Mouse (Mus musculus): ENCODE results near the gene Usp30. TPM values are rescaled to one million over a fixed set of nuclear protein-coding genes. Genes with fewer than 3 reads are reported as not detected.

Usp30 gene
- total RNA-seq, 2 experiments from 2014 or later: 0.60 to 6.3 TPM

DNA sequence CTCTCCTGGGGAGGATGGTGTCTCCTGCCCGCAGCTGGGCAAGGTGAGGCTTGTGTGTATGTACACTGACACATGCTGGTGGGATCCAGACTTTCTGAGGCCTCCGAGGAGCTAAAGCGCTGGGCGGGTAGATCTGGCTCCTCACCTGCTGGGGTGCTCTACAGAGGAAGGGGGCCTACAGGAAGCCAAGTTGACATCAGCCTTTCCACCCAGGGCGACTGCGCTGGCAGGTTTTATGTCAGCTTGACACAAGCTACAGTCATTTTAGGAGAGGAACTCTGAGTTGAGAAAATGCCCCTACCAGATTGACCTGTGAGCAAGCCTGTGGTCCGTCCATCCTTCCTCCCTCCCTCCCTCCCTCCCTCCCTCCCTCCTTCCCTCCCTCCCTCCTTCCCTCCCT, 3.6 kb upstream of the Usp30 start:
- no peak for ATAC-seq (replicated peaks; ENCODE audit: low FRiP score, poor library complexity, severe bottlenecking)

DNA sequence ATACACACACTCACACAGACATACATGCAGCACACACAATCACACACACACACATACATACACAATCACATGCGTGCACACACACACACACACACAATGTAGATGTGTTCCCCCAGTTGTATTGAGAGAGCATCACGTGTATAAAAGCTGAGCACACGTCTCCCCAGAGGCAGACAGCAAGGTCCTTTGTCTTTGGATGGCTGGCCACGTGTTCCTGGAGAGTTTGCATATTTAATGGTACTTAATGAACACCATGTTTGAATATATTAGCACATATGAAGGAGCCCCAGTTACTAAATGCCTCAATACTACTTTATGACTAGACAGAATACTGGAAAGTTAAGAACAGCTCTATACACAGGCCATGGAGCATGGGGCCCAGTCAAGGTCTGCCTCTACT, 1.3 kb upstream of the Usp30 start:
- ATAC-seq (replicated peaks; ENCODE audit: low FRiP score, poor library complexity, severe bottlenecking): no peak

GRCm38 (mm10) chr5:114066601-114067000, 1.3 kb downstream of the Usp30 start:
- ATAC-seq (replicated peaks; ENCODE audit: low FRiP score, poor library complexity, severe bottlenecking): no peak

DNA sequence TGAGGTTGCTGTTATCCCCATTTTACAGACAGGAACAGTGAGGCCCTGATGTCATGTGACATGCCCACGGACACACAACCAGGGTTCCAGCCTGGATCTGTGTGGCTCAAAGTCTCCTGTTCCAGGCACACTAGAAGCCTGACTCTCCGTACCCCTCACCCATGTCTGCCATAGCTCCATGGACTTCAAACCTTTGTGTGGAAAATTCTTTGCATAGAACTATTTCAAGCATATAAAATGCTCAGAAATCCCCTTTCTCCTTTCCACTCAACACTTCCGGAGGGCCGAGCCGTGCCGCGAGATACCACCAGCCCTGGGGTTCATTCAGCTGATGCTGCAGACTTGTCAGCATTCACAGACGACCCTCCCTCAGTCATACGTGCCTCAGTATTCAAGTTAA, 2.3 kb downstream of the Usp30 start:
- no peak for ATAC-seq (replicated peaks; ENCODE audit: low FRiP score, poor library complexity, severe bottlenecking)

- ATAC-seq (replicated peaks; ENCODE audit: low FRiP score, poor library complexity, severe bottlenecking): no peak
Measured at GRCm38 (mm10) chr5:114067982-114068381, 2.7 kb downstream of the Usp30 start.

DNA sequence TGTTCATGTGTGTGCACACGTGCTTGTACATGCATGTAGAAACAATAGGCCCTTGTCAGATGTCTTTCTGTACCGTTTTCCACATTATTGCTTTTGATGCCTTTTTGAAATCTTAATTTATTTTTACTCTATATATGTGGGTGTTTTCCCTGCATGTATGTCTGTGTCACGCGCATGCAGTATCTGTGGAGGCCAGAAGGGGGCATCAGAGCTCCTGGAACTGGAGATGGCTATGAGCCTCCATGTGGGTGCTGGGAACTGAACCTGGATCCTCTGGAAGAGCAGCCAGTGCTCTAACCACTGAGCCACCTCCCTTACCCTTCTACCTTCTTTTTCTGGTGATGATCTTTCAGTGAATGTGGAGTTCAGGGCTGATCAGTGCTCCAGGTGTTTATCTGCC, 5.6 kb downstream of the Usp30 start:
- ATAC-seq (replicated peaks; ENCODE audit: low FRiP score, poor library complexity, severe bottlenecking): no peak

DNA sequence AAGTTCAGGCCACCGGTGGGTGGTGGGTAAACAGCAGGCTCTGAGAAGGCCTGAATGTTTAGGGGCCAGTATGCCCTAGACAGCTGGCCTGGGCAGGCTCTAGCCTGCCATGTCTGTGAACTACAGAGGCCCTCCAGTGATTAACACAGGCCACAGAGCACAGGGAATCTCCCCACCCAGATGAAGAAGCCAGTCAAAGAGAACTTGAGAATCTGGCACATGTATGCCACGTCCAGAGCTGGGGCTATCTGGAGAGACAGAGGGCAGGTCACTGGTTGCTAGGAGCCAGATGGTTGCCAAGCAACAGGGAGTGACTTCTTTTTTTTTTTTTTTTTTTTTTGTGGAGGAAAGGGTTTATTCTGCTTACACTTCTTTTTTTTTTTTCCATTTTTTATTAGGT, 7.0 kb downstream of the Usp30 start:
- ATAC-seq (replicated peaks; ENCODE audit: low FRiP score, poor library complexity, severe bottlenecking): no peak

GRCm38 (mm10) chr5:114077009-114077408, 11.7 kb downstream of the Usp30 start:
- ATAC-seq (replicated peaks; ENCODE audit: low FRiP score, poor library complexity, severe bottlenecking): no peak

DNA sequence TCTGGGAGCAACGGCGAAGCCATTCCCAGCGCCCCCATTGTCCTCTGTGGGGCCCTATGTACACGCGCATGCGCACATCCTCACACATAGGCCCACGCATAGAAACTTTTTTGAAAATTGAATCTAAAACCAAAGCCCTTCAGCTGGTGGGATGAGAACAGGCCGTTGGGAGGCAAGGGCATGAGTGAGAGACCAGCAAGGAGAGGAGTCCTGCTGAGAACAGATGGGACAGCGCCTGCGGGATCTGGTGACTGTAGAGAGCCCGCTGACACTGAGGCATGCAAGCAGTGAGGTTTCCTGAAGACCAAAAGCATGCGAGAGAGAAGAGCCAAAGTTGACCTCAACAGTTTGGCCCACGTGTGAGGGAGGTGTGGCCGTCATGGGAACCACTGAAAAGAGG, 20.2 kb downstream of the Usp30 start:
- no peak for ATAC-seq (replicated peaks; ENCODE audit: low FRiP score, poor library complexity, severe bottlenecking)

DNA sequence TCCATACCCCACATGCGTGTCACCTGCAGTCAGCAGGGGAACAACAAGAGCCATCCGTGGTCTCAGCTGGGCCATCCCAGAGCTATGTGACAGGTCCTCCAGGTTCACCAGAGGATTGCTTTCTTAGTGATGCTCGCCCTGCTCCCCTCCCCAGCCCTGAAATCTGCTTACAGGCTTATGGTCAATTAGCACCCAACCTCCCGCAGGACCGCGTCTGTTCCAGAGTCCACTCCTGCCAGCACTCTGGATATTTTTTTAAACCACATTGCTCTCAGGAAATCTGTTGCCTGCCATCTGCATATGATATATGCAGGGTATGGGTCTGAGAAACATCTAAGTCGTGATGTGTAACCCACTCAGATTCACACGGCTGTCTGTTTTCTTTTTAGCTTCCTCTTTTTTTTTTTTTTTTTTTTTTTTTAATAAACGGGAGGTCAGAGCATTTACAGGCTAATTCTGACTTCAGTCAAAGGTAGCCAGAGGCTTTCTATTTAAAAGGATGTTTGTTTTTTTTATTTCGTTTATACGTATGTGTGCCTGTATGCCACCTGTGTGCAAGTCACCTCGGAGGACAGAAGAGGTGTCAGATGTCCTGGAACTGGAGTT, 22.7 kb downstream of the Usp30 start:
- ATAC-seq (replicated peaks; ENCODE audit: low FRiP score, poor library complexity, severe bottlenecking): no peak

DNA sequence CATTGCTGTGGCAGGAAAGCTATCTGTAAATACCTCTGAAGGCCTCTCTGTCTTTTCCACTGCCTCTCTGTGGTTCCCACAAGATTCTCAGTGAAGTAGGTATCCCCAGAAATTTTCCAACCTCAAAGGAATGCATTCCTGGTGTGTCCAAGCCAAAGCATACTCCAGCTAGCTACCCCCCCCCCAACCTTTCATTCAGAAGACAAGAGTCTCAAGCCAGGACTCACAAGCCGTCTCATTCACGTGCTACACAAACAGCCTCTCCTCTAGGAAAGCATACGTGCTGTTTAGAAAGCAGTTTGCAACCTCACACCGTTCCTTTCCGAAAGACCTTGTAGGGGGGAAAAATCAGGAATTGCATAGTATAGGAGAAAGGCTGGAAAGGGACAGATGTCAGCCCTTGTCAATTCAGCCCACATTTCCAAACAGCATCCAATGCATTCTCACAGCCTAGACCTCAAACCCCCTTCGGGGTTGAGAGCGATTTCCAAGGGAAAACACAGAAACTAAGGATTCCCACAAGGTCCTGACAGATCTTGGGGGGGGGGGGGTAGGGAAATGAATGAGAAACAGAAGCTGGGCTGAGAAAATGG, 25.3 kb downstream of the Usp30 start:
- no peak for ATAC-seq (replicated peaks; ENCODE audit: low FRiP score, poor library complexity, severe bottlenecking)

- no peak for ATAC-seq (replicated peaks; ENCODE audit: low FRiP score, poor library complexity, severe bottlenecking)
Measured at GRCm38 (mm10) chr5:114091057-114091807, 26.0 kb downstream of the Usp30 start, which contains the start of gene Svop. Gene Svop, minus strand, starts transcription at chr5:114091570.

GRCm38 (mm10) chr5:114099709-114100389, 34.6 kb downstream of the Usp30 start:
- ATAC-seq (replicated peaks; ENCODE audit: low FRiP score, poor library complexity, severe bottlenecking): no peak

GRCm38 (mm10) chr5:114100390-114101099, 35.3 kb downstream of the Usp30 start:
- ATAC-seq (replicated peaks; ENCODE audit: low FRiP score, poor library complexity, severe bottlenecking): no peak

GRCm38 (mm10) chr5:114101873-114102272, 36.6 kb downstream of the Usp30 start:
- no peak for ATAC-seq (replicated peaks; ENCODE audit: low FRiP score, poor library complexity, severe bottlenecking)

- no peak for ATAC-seq (replicated peaks; ENCODE audit: low FRiP score, poor library complexity, severe bottlenecking)
Measured at GRCm38 (mm10) chr5:114102807-114103206, 37.5 kb downstream of the Usp30 start.

- ATAC-seq (replicated peaks; ENCODE audit: low FRiP score, poor library complexity, severe bottlenecking): no peak
Measured at GRCm38 (mm10) chr5:114106391-114106935, 41.2 kb downstream of the Usp30 start.

DNA sequence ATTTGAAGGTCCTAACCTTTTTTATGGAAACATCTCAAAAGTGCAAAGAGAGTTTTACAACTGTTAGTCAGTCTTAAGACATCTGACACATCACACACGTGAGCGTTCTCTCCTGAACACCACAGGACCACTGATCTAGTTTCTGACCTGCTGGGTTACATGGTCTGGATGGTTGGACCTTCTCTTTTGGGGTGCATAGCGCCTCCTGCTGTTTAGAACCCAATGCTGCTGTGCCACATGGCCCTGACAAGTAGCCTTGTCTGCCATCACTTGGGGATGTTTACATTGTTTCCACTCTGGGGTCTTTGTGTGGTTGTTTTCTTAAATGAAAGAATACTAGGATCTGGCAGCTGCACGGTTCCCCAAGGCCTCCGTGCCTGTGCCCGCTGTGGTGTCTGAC, 48.1 kb downstream of the Usp30 start:
- ATAC-seq (replicated peaks; ENCODE audit: low FRiP score, poor library complexity, severe bottlenecking): no peak

- ATAC-seq (replicated peaks; ENCODE audit: low FRiP score, poor library complexity, severe bottlenecking): no peak
Measured at GRCm38 (mm10) chr5:114115030-114115429, 49.8 kb downstream of the Usp30 start.

GRCm38 (mm10) chr5:114116586-114116985, 51.3 kb downstream of the Usp30 start:
- no peak for ATAC-seq (replicated peaks; ENCODE audit: low FRiP score, poor library complexity, severe bottlenecking)
